ENCODE assay signal across 19 mouse cellular contexts in the genomic region with DNA sequence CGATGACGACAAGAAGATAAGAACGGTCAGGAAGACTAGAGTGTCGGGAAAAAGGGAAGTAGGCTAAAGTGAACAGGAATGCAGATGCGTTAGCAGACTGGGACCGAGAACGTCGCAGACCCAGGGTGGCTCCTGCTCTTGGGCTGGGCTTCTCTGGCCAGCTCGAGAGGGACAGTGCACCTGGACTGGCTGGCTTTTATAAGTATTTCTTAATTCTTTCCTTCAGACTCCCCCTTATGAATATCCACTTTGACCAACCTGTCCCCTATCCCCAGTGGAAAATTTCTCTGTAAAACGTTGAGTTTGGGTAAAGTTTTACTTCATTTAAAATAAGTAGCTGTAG.
DNase-seq lines count a peak whose midpoint lies in the region; ATAC-seq and TF ChIP-seq lines count a peak whose summit lies in the region.
"Had no signal": no experiment of that assay in that cellular context is flagged by ENCODE, and none has a peak within 500 bp of the region (broad histone marks: within the 10 kb centered on the region; RNA-seq: fewer than 3 reads in every experiment).

No protein-coding gene starts in this region.

- TF ChIP-seq POLR2A in CH12.LX (IDR thresholded peaks at IDR 0.05; ENCODE audit: low read depth, low read length) (no peak), MEL (IDR thresholded peaks at IDR 0.05; ENCODE audit: control insufficient read depth in 1 of 2, insufficient read depth in 1 of 2, low read depth in 1 of 2, low read length in 2 of 2, poor library complexity in 1 of 2) (no peak)

- no peak overlapping the region for H3K9ac ChIP-seq in midbrain, embryonic 11.5 days (ENCODE audit: low read length)
- H3K9ac ChIP-seq in CH12.LX (ENCODE audit: insufficient read depth, low read depth) (no peak overlapping the region), MEL (ENCODE audit: control insufficient read depth, low read depth, low read length, poor library complexity, severe bottlenecking) (peak overlapping the region; percentile 45)
- no peak overlapping the region for H3K9ac ChIP-seq in forebrain, embryonic 15.5 days (replicated peaks)
- H3K9ac ChIP-seq: heart, embryonic 13.5 days; hindbrain, embryonic 13.5 days had no signal

- TF ChIP-seq EP300 in CH12.LX (IDR thresholded peaks at IDR 0.05; ENCODE audit: low read length), result no peak
- no peak for TF ChIP-seq EP300 in MEL (IDR thresholded peaks at IDR 0.05; ENCODE audit: low read depth in 1 of 2, low read length in 2 of 2)

- peak; percentile 57; the same call in 1 of the 2 replicates for ATAC-seq in midbrain, embryonic 11.5 days (ENCODE audit: low FRiP score)
- peak; percentile 14; the same call in 1 of the 2 replicates for ATAC-seq in forebrain, embryonic 15.5 days (replicated peaks)

- no peak overlapping the region for H3K4me3 ChIP-seq in midbrain, embryonic 11.5 days (ENCODE audit: low read depth, low read length)
- H3K4me3 ChIP-seq in midbrain, embryonic 10.5 days, result no peak overlapping the region
- H3K4me3 ChIP-seq in CH12.LX (replicated peaks in 1 of 3; ENCODE audit: low read depth in 2 of 3, low read length in 2 of 3, poor library complexity in 1 of 3) (peak overlapping the region in 1 of 3 experiments; percentile 53), MEL (ENCODE audit: control insufficient read depth in 1 of 2, insufficient read depth in 1 of 2, low read depth in 2 of 2, low read length in 2 of 2) (peak overlapping the region; percentile 46 to 58)
- H3K4me3 ChIP-seq in forebrain, embryonic 15.5 days, result no peak overlapping the region
- H3K4me3 ChIP-seq: heart, embryonic 13.5 days; hindbrain, embryonic 13.5 days had no signal

- no peak overlapping the region; the same call in 1 of the 2 replicates for H3K27ac ChIP-seq in midbrain, embryonic 11.5 days (ENCODE audit: low read depth, low read length)
- no peak overlapping the region; the same call in 1 of the 2 replicates for H3K27ac ChIP-seq in midbrain, embryonic 10.5 days (replicated peaks)
- H3K27ac ChIP-seq in CH12.LX (ENCODE audit: insufficient read depth, low read depth) (no peak overlapping the region), MEL (ENCODE audit: control insufficient read depth, low read depth, low read length) (no peak overlapping the region)
- peak overlapping the region; percentile 83 for H3K27ac ChIP-seq in forebrain, embryonic 15.5 days (replicated peaks)
- H3K27ac ChIP-seq: heart, embryonic 13.5 days; kidney, postnatal 0 days had no signal

- no peak overlapping the region for H3K4me2 ChIP-seq in midbrain, embryonic 11.5 days
- peak overlapping the region; percentile 94 for H3K4me2 ChIP-seq in CH12.LX (ENCODE audit: insufficient read depth, low read depth, poor library complexity, severe bottlenecking)
- H3K4me2 ChIP-seq in forebrain, embryonic 15.5 days (replicated peaks), result no peak overlapping the region
- H3K4me2 ChIP-seq: heart, embryonic 13.5 days; hindbrain, embryonic 13.5 days; liver, embryonic 11.5 days had no signal

- H3K36me3 ChIP-seq in midbrain, embryonic 11.5 days (ENCODE audit: control insufficient read depth, insufficient read depth, low read length), result no peaks in the 10 kb centered on the region
- H3K36me3 ChIP-seq in midbrain, embryonic 10.5 days, result no peaks in the 10 kb centered on the region
- no peaks in the 10 kb centered on the region for H3K36me3 ChIP-seq in CH12.LX (replicated peaks in 1 of 2; ENCODE audit: control insufficient read depth in 1 of 2, insufficient read depth in 1 of 2, low read length in 1 of 2)
- peaks cover 0 to 10% of the 10 kb centered on the region in 2 experiments; a peak in 2 of 4 replicates for H3K36me3 ChIP-seq in MEL (ENCODE audit: control insufficient read depth in 1 of 2, insufficient read depth in 2 of 2, low read length in 2 of 2)
- no peaks in the 10 kb centered on the region for H3K36me3 ChIP-seq in forebrain, embryonic 15.5 days
- H3K36me3 ChIP-seq: heart, embryonic 13.5 days; hindbrain, embryonic 13.5 days had no signal

- peaks cover 12% of the 10 kb centered on the region; the same call in 1 of the 2 replicates for H3K27me3 ChIP-seq in midbrain, embryonic 11.5 days (ENCODE audit: control insufficient read depth, insufficient read depth, low read length)
- peaks cover 30% of the 10 kb centered on the region for H3K27me3 ChIP-seq in midbrain, embryonic 10.5 days (ENCODE audit: low read depth, poor library complexity, severe bottlenecking)
- H3K27me3 ChIP-seq in CH12.LX (replicated peaks) (no peaks in the 10 kb centered on the region), MEL (ENCODE audit: control insufficient read depth in 1 of 2, insufficient read depth in 2 of 2, low read length in 2 of 2) (no peaks in the 10 kb centered on the region)
- H3K27me3 ChIP-seq in forebrain, embryonic 15.5 days, result no peaks in the 10 kb centered on the region
- H3K27me3 ChIP-seq: heart, embryonic 13.5 days had no signal

- peak; percentile 83 for DNase-seq in midbrain, embryonic 11.5 days (ENCODE audit: low spot score, missing footprints)
- DNase-seq in midbrain, embryonic 10.5 days (ENCODE audit: low spot score), result no peak
- DNase-seq in CH12.LX (ENCODE audit: extremely low read depth) (no peak), MEL (ENCODE audit: low read depth, low spot score) (no peak)
- DNase-seq in urinary bladder, adult 2 months (ENCODE audit: low spot score), result no peak
- DNase-seq in left cerebral cortex, adult 9 months (ENCODE audit: low spot score in 2 of 2), result no peak
- DNase-seq: adrenal gland, postnatal 14 days; cerebellum, adult 9-10 months; gastrocnemius, postnatal 14 days; heart, adult 18-20 months; heart, postnatal 14 days; kidney, adult 2 months; lung, postnatal 10 days; right cerebral cortex, postnatal 25 days had no signal

- peaks cover 8% of the 10 kb centered on the region for H3K4me1 ChIP-seq in midbrain, embryonic 11.5 days (ENCODE audit: control insufficient read depth, insufficient read depth, low read length)
- peaks cover 30% of the 10 kb centered on the region for H3K4me1 ChIP-seq in midbrain, embryonic 10.5 days
- H3K4me1 ChIP-seq in CH12.LX (ENCODE audit: control insufficient read depth in 1 of 2, insufficient read depth in 2 of 2) (peaks cover 2 to 19% of the 10 kb centered on the region in 2 experiments; a peak in 3 of 4 replicates), MEL (ENCODE audit: control insufficient read depth in 1 of 2, insufficient read depth in 2 of 2, low read length in 2 of 2) (peaks cover 0 to 31% of the 10 kb centered on the region in 2 experiments)
- peaks cover 52% of the 10 kb centered on the region for H3K4me1 ChIP-seq in forebrain, embryonic 15.5 days

- TF ChIP-seq CTCF in CH12.LX (conservative IDR thresholded peaks at IDR 0.05 in 1 of 2, IDR thresholded peaks at IDR 0.05 in 1 of 2; ENCODE audit: low read depth in 2 of 2, low read length in 2 of 2) (no peak), MEL (IDR thresholded peaks at IDR 0.05 in 2 of 3, conservative IDR thresholded peaks at IDR 0.05 in 1 of 3; ENCODE audit: control insufficient read depth in 1 of 3, insufficient read depth in 1 of 3, low read depth in 2 of 3, low read length in 3 of 3, poor library complexity in 1 of 3, severe bottlenecking in 1 of 3) (no peak)

- in situ Hi-C loops in CH12.LX (cut with MboI; ENCODE audit: low pct_ligation_motif_present, low pct_unique_long_range_greater_than_20kb, low sequenced_read_pairs), result no loop called here

- WGBS in midbrain, embryonic 11.5 days, result 47% methylated on average over 10 of the region's 10 CpGs
- 55% methylated on average over 10 of the region's 10 CpGs for WGBS in midbrain, embryonic 10.5 days
- WGBS in forebrain, embryonic 15.5 days, result 30% methylated on average over 10 of the region's 10 CpGs

- H3K79me2 ChIP-seq in CH12.LX (replicated peaks; ENCODE audit: control insufficient read depth, extremely low read depth, insufficient read depth, poor library complexity, severe bottlenecking), result no peaks in the 10 kb centered on the region
- H3K79me2 ChIP-seq in MEL (ENCODE audit: control insufficient read depth, insufficient read depth, low read length, poor library complexity), result no peaks in the 10 kb centered on the region

- TF ChIP-seq RAD21 in CH12.LX (IDR thresholded peaks at IDR 0.05; ENCODE audit: low read depth, low read length) (no peak), MEL (IDR thresholded peaks at IDR 0.05; ENCODE audit: low read depth, low read length) (no peak)

- dilution Hi-C loops in CH12.LX (cut with MboI; ENCODE audit: extremely low pct_ligation_motif_present, extremely low pct_unique_long_range_greater_than_20kb, low sequenced_read_pairs), result no loop called here

- no peaks in the 10 kb centered on the region for H3K9me3 ChIP-seq in midbrain, embryonic 11.5 days (ENCODE audit: control insufficient read depth, low read length)
- H3K9me3 ChIP-seq in midbrain, embryonic 10.5 days (replicated peaks), result no peaks in the 10 kb centered on the region
- H3K9me3 ChIP-seq in CH12.LX (replicated peaks; ENCODE audit: low read length) (no peaks in the 10 kb centered on the region), MEL (replicated peaks; ENCODE audit: insufficient read depth, low read length) (no peaks in the 10 kb centered on the region)
- no peaks in the 10 kb centered on the region for H3K9me3 ChIP-seq in forebrain, embryonic 15.5 days
- H3K9me3 ChIP-seq: heart, embryonic 13.5 days; hindbrain, embryonic 13.5 days had no signal

TF ChIP-seq in CH12.LX, 34 proteins besides CTCF, POLR2A, EP300 and RAD21:
- no peak for TF ChIP-seq KAT2A (IDR thresholded peaks at IDR 0.05; ENCODE audit: insufficient replicate concordance, low read length)
- TF ChIP-seq MAFK (IDR thresholded peaks at IDR 0.05; ENCODE audit: insufficient replicate concordance, low read length), result no peak
- TF ChIP-seq RCOR1 (conservative IDR thresholded peaks at IDR 0.05; ENCODE audit: low read depth, low read length), result no peak

TF ChIP-seq in MEL, 35 proteins besides CTCF, POLR2A, EP300 and RAD21:
- TF ChIP-seq GATA1 (IDR thresholded peaks at IDR 0.05; ENCODE audit: low read depth, low read length) (peak; percentile 50; the same call in 1 of the 2 replicates), MAFK (IDR thresholded peaks at IDR 0.05; ENCODE audit: borderline replicate concordance, low read depth, low read length) (no peak), USF1 (IDR thresholded peaks at IDR 0.05; ENCODE audit: low read depth, low read length) (no peak), TAL1 (IDR thresholded peaks at IDR 0.05; ENCODE audit: low read length) (no peak)
TF ChIP-seq in MEL: peak in this region for 1.

Comparison
In these comparisons a context has a peak if more than half of its experiments do, and no peak if none do; other contexts are left out.
1. H3K4me3 ChIP-seq: peak in MEL (2 of 2); none in midbrain, embryonic 11.5 days (single experiment), midbrain, embryonic 10.5 days (single experiment) and forebrain, embryonic 15.5 days (single experiment).